Mouse (Mus musculus): ENCODE data around the gene Ugt1a6b.

Gene Ugt1a6b

DNA sequence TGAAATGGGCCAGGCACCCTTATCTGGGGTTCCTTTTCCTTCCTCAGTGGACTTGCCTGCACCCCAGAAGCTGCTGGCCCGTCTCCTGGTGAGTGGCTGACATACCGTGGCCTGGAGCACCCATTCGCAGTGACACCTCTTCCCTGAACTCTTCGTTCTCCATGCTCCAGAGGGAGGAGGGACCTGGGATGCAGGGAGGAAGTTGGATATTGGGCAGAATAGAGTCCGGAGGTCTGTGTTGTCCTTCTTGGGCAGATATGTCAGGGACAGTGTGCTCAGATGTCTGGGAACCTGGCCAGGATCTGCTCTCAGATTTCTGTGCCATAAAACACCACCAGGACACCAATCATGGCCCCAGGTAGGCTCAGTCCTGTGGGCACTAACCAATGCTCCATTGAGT is 137.0 kb downstream of the Ugt1a6b start:
- DNase-seq (ENCODE audit: low read depth, low spot score): no peak

DNA sequence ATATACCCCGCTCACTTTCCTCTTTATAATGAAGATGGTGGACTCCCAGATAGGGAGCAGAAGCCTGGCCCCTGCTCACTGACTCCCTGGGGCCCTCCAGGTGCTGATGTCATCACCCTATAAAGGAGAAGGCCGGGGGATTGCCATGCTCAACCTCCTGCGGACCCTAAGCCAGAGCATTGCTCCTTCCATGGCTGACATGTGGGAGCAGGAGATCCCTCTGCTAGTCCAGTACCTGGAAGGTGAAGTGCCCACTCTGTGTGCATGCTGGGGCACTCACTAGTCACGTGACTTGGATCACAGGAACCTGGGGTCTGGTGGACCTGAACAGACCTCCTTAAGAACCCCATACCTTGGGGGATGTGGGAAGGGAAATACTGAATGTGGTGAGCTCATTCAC is 137.5 kb downstream of the Ugt1a6b start:
- no peak for DNase-seq (ENCODE audit: low read depth, low spot score)

- DNase-seq (ENCODE audit: low read depth, low spot score): no peak
These were observed 140.8 kb downstream of the Ugt1a6b start for GRCm38 (mm10) chr1:88243861-88244260.

DNA sequence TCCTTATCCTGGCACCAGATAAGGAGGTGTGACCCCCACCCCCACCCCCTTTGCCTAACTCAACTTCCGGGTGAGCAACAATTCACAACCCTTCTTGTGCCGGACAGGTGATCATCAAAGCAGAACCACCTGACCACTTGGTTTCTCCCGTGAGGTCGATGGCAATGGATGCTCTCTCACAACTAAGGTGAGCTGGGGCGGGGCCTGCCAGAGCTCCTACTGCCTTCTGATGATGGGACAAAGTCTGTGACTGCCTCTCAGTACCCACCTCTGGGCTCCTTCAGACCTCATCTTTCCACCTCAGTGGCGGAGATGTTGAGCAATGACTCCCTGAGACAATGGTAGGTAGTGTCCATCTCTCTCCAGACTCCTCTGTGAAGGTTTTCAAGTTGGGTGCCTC is 142.8 kb downstream of the Ugt1a6b start:
- DNase-seq (ENCODE audit: low read depth, low spot score): no peak

DNA sequence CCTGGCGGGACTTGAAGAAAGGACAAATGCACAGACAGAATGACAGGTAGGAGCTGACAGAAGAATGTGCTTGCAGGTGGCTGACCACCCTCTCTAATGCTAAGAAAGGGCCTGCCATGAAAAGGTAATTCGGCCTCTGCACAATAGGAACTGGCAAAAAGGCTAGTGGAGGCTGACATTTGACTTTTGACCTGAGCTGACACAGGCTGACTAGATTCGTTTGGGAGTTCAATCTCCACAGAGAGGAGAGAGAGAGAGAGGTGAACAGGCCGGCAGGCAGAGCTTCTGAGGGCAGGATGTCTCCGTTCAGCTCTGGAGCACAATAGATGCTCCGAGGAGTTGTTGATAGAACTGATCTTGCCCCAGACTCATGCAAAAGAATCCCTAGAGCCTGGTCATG is 143.3 kb downstream of the Ugt1a6b start:
- DNase-seq (ENCODE audit: low read depth, low spot score): no peak

DNA sequence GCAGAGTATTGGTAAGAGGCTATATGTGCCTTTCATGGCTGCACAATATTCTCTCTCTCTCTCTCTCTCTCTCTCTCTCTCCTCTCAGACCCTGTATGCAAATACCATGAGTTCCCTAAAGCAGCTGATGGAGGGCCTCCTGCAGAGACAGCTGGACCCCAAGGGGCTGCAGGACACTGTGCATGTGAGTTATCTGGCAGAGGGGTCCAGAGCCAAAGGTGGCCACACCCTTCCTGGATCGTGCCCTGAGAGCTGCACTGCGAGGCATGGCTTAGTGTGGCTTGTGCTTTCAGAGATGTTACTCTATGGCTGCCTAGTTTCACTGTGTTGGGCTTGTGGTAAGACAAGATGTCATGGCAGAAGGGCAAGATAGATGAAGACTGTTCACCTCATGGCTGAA is 144.6 kb downstream of the Ugt1a6b start:
- DNase-seq (ENCODE audit: low read depth, low spot score): no peak

GRCm38 (mm10) chr1:88248658-88249057 is 145.6 kb downstream of the Ugt1a6b start:
- DNase-seq (ENCODE audit: low read depth, low spot score): no peak

- DNase-seq (ENCODE audit: low read depth, low spot score): no peak
These were observed 146.5 kb downstream of the Ugt1a6b start for GRCm38 (mm10) chr1:88249596-88249995.

- no peak for DNase-seq (ENCODE audit: low read depth, low spot score)
These were observed 147.0 kb downstream of the Ugt1a6b start for GRCm38 (mm10) chr1:88250023-88250422.

GRCm38 (mm10) chr1:88253106-88253505 is 150.1 kb downstream of the Ugt1a6b start:
- no peak for DNase-seq (ENCODE audit: low read depth, low spot score)

GRCm38 (mm10) chr1:88253540-88253939 is 150.5 kb downstream of the Ugt1a6b start:
- no peak for DNase-seq (ENCODE audit: low read depth, low spot score)

GRCm38 (mm10) chr1:88254793-88255465 is 151.9 kb downstream of the Ugt1a6b start:
- DNase-seq (ENCODE audit: low read depth, low spot score): no peak

DNA sequence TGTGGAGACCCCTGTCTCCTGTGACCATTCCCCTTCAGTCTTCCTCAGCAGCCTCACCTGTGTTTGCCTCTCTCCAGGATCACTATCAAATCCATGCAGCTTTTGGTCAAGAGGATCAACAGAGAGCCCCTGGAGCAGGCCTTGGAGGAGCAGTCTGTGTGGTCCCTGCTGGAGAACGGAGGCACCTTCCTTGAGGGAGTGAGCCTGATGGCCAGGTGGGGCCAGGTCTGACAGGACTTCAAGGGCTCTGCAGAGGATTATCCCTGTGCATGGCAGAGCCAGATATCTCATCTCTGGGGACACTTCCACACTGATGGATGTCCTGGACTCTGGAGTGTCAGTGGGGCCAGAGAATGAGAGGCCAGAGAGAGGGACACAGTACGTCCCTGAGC is 152.4 kb downstream of the Ugt1a6b start:
- DNase-seq (ENCODE audit: low read depth, low spot score): no peak

DNA sequence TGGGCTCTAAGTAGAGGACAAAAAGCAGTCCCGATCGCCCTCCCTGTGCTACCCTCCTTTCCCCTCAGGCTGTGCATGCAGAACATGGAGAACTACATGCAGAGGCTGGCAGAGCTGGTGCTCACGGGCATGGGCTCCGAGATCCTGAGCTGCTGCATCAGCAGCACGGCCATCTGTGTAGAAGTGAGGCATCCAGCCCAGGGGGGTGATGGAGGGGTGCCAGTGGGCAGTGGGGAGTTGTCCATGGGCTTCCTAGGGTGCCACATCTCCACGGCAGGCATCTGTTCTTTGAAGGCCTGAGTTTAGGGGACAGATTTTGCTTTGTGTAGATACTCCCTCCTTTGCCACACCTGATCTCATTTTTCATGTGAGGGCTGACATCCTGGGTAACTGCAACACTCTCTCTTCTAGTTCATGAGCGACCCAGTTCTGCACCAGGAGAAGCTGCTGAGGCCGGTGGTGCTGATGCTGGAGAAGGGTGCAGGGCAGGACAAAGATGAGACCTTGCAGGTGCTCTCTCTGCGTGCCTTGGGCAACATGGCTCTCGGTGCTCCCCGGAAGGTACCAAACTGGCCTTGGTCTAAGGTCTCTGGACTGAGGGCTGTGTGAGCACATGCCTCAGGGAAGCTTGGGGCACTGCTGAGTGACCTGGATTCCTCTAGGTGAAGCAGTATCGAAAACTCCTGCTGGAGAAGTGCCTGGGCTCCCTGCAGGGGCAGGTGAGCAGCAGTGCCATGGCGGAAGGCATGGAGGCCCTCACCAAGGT is 153.1 kb downstream of the Ugt1a6b start:
- no peak for DNase-seq (ENCODE audit: low read depth, low spot score)

DNA sequence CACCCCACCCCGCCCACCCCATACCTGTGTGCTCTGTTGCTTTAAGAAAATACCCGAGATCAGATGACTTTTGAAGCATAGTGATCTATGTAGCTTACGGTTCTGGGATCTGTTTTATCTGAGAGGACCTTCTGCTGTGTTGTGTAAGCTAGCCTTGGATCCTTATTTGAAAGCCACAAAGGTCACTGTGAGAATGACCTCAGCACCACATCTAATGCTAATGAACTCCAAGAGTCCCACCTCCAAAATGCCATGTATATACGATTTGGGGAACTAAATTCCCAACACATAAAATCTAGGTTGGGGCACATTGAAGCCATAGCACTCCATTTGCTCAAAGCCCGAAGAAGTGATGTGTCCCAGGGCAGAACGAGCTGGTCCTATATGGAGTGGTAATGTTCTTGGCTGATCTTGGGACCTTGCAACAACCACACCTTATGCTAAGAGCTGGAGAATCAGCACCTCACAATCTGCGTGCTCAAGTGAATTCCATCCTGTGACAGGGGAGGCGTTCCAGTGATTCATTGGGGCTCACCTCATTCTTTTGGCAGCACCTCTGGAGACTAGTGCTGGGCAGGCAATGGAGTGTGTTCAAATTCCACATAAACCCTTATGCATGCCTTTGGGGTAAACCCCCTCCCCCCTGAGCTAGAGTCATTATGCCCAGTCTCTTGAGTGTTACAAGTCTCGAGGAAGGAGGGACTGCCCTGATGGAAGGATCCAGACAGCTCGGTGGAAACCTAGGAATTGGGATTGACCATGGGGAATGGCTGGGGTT is 154.0 kb downstream of the Ugt1a6b start:
- DNase-seq (ENCODE audit: low read depth, low spot score): no peak

- DNase-seq (ENCODE audit: low read depth, low spot score): no peak
These were observed 154.6 kb downstream of the Ugt1a6b start for GRCm38 (mm10) chr1:88257681-88258080.

DNA sequence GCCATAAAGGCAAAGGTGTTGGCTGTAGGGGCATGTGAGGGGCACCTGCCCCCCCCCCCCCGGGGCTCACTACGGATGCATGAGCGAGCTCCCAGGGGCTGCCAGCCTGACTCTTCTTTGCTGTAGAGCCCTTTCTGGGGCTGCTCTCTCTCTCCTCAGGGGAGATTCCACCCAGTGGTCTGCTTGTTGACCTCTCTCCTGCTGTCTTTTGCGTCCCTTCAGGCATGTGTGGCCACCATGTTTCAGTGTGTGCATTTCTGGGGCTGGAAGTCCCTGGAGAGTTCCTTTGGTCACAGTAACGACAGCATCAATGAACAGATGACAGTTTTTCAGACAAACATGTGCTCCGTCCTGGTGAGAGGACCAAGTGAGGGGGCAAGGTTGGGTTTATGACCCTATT is 155.3 kb downstream of the Ugt1a6b start:
- no peak for DNase-seq (ENCODE audit: low read depth, low spot score)

DNA sequence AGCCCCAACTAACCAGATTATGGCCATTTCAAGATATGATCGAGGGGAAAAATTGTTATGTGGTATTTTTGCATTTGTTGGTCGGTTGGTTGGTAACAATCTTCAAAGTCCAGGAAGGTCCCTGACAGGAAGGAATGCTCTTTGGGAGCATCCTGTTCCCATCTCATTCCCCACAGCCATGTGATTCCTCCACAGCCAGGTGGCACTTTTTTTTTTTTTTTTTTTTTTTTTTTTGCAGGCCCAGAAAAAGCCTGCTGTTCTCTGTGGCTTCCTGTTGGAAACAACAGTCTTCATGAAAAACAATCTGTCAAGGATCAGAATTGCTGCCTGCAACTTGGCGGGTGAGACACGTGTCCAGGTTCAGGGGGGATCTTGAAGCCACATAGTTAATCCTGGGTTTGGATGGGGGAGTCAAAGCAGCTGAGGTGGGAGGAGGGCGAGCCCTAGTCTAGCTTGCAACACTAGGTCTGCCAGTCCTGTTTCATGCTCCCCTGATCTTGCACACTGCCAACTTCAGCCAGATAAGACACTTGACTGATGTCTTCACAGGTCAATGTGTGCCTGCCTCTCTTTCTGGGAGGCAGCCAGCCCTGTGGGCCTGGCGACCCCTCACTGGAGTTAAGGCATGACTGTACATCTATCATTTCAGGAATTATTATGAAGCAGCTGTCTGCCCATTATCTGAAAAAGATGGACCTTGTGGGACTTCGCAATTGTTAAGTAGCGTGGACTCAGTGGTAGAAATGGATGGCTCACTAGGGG is 156.0 kb downstream of the Ugt1a6b start:
- no peak for DNase-seq (ENCODE audit: low read depth, low spot score)

DNA sequence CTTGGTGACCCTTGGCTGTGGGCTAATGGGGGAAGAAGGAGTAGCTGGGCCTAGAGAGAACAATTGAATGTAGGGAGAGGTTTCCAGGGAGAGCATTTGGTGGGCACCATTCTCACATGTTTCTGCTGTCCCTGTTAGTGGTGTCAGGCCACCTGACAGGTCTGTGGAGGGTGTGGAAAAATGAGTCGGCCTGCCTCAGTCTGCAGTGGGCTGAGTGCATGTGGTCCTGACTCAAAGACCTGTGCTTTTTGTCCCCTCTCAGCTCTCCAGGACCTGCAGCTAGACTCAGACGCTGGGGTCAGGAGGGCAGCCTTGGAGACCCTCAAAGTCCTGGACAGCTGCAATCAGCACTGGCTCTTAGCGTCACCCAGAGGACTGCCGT is 156.6 kb downstream of the Ugt1a6b start:
- DNase-seq (ENCODE audit: low read depth, low spot score): no peak

- no peak for DNase-seq (ENCODE audit: low read depth, low spot score)
These were observed 157.1 kb downstream of the Ugt1a6b start for GRCm38 (mm10) chr1:88260114-88260513.

GRCm38 (mm10) chr1:88260604-88261377 is 157.7 kb downstream of the Ugt1a6b start:
- no peak for DNase-seq (ENCODE audit: low read depth, low spot score)

Data from c-Kit-negative CD71-positive TER-119-positive erythroid progenitor cells, embryonic 14.5 days (primary cell).